Mouse (Mus musculus) kidney, postnatal 25 days (tissue): ENCODE data around the gene Cntn3.

Experiments
- DNase-seq, 2 experiments: peaks; one replicate each; pipeline ENCODE4 v3.0.0; 2021; ENCODE audit warnings: mixed read lengths in 2 of 2

The Cntn3 gene

GRCm38 (mm10) chr6:102438353-102438752 lies 134.5 kb downstream of the Cntn3 start:
- DNase-seq, result no peak

GRCm38 (mm10) chr6:102427549-102427948 lies 145.4 kb downstream of the Cntn3 start:
- DNase-seq, result no peak

- no peak for DNase-seq
These were observed 151.1 kb downstream of the Cntn3 start for GRCm38 (mm10) chr6:102421781-102422180.

GRCm38 (mm10) chr6:102388590-102388989 lies 184.3 kb downstream of the Cntn3 start:
- no peak for DNase-seq

GRCm38 (mm10) chr6:102372112-102372511 lies 200.8 kb downstream of the Cntn3 start:
- DNase-seq, result no peak

GRCm38 (mm10) chr6:102363880-102364279 lies 209.0 kb downstream of the Cntn3 start:
- DNase-seq, result no peak

GRCm38 (mm10) chr6:102363291-102363832 lies 209.5 kb downstream of the Cntn3 start:
- DNase-seq, result no peak

- no peak for DNase-seq
These were observed 240.8 kb downstream of the Cntn3 start for GRCm38 (mm10) chr6:102332144-102332543.

- DNase-seq, result no peak
These were observed 246.2 kb downstream of the Cntn3 start for GRCm38 (mm10) chr6:102326711-102327110.

GRCm38 (mm10) chr6:102322614-102323284 lies 250.2 kb downstream of the Cntn3 start:
- no peak for DNase-seq

- no peak for DNase-seq
These were observed 253.1 kb downstream of the Cntn3 start for GRCm38 (mm10) chr6:102319755-102320154.

- DNase-seq, result no peak
These were observed 290.0 kb downstream of the Cntn3 start for GRCm38 (mm10) chr6:102282889-102283288.

GRCm38 (mm10) chr6:102231015-102231414 lies 341.9 kb downstream of the Cntn3 start:
- DNase-seq, result no peak

GRCm38 (mm10) chr6:102186316-102186715 lies 386.6 kb downstream of the Cntn3 start:
- no peak for DNase-seq

GRCm38 (mm10) chr6:102170913-102171312 lies 402.0 kb downstream of the Cntn3 start:
- no peak for DNase-seq

GRCm38 (mm10) chr6:102161186-102161585 lies 411.7 kb downstream of the Cntn3 start:
- DNase-seq, result no peak

- DNase-seq, result no peak
These were observed 451.2 kb downstream of the Cntn3 start for GRCm38 (mm10) chr6:102121676-102122075.

GRCm38 (mm10) chr6:102120003-102120402 lies 452.9 kb downstream of the Cntn3 start:
- DNase-seq, result no peak

- DNase-seq, result no peak
These were observed 459.3 kb downstream of the Cntn3 start for GRCm38 (mm10) chr6:102113629-102114028.
